ENCODE assay signal across 16 mouse cellular contexts in the genomic region with DNA sequence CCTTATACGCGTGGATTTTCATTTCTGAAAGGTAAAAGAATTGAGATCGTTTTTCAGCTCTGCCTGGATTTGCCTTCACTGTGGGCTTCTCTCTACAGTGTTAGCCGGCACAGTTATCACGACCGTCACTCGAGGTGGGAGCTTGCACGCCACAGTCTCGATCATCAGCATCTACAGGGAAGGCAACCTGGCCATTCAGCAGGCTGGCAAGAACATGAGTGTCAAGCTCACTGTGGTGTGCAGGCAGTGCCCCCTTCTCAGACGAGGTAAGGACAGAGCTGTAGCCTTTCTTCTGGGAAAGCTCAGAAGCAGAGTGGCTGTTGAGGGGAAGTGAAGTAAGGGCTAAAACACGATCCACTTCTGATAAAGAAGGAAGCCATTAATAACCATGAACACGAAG. TPM values are rescaled to one million over a fixed set of nuclear protein-coding genes. Genes with fewer than 3 reads are reported as not detected.
"Had no signal": no experiment of that assay in that cellular context is flagged by ENCODE, and none has a peak within 500 bp of the region (broad histone marks: within the 10 kb centered on the region; RNA-seq: fewer than 3 reads in every experiment).

No protein-coding gene starts in this region.

- H3K4me2 ChIP-seq: liver, embryonic 12.5 days; lung, embryonic 14.5 days; midbrain, embryonic 12.5 days; neural tube, embryonic 13.5 days had no signal

- H3K9me3 ChIP-seq: limb, embryonic 12.5 days; liver, embryonic 12.5 days; midbrain, embryonic 12.5 days; neural tube, embryonic 13.5 days had no signal

- H3K27ac ChIP-seq: left cerebral cortex, adult 2 months; liver, embryonic 12.5 days; midbrain, embryonic 12.5 days; neural tube, embryonic 13.5 days had no signal

- H3K36me3 ChIP-seq: limb, embryonic 12.5 days; liver, embryonic 12.5 days; midbrain, embryonic 12.5 days; neural tube, embryonic 13.5 days had no signal

- ATAC-seq: liver, embryonic 12.5 days; midbrain, embryonic 16.5 days had no signal

- H3K9ac ChIP-seq: limb, embryonic 12.5 days; liver, embryonic 12.5 days; lung, embryonic 14.5 days; midbrain, embryonic 12.5 days; neural tube, embryonic 13.5 days had no signal

- DNase-seq: kidney, postnatal 25 days; lung, embryonic 14.5 days; lung, postnatal 10 days; lung, postnatal 4 days; retina, postnatal 1 day; right cerebral cortex, postnatal 4 days; spleen, adult 18-20 months; thymus, adult 18-20 months; thymus, postnatal 14 days had no signal

- H3K4me3 ChIP-seq: left cerebral cortex, adult 2 months; limb, embryonic 12.5 days; liver, embryonic 12.5 days; midbrain, embryonic 12.5 days; neural tube, embryonic 13.5 days had no signal

- H3K27me3 ChIP-seq: limb, embryonic 12.5 days; liver, embryonic 12.5 days; midbrain, embryonic 12.5 days; neural tube, embryonic 13.5 days had no signal

- H3K4me1 ChIP-seq: liver, embryonic 12.5 days; midbrain, embryonic 12.5 days; neural tube, embryonic 13.5 days had no signal

RNA-seq across cellular contexts. Expression of a gene that starts 57.1 kb away (rescaled TPM):
- total RNA-seq: megakaryocyte-erythroid progenitor cell, adult 5-6 weeks had no signal
